Mouse (Mus musculus) cerebellum, adult 11-12 months (tissue): ENCODE measurements at regions not wholly inside any gene's neighbourhood (a gene's known extent, or its start where the extent isn't known, plus 50 kb on each side); places are given as distances from the start of the nearest gene placed in this dataset.
"Not testable (repeated sequence)": the region's sequence is repeated elsewhere in the genome, so short reads cannot be mapped to it uniquely, and the experiment has no call there.

ENCODE experiments used
- DNase-seq: peaks from one replicate; pipeline ENCODE4 v3.0.0; 2022

DNA sequence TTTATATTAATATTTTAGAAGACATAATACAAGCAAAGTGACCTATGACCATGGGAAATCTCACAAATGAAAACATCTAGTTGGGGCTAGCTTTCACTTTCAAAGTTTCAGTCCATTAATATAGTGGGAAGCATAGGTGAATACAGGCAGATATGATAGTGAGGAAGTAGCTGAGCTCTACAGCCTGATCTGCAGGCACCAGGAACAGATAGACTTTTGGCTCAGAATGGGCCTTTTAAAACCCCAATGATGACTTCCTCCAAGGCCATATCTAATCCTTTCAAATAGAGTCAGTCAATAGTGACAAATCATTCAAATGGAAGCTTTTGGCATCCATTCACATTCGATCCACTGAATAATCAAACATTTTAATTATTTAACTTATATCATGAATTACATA is 581.6 kb upstream of the Pcdh17 start:
- DNase-seq: no peak

DNA sequence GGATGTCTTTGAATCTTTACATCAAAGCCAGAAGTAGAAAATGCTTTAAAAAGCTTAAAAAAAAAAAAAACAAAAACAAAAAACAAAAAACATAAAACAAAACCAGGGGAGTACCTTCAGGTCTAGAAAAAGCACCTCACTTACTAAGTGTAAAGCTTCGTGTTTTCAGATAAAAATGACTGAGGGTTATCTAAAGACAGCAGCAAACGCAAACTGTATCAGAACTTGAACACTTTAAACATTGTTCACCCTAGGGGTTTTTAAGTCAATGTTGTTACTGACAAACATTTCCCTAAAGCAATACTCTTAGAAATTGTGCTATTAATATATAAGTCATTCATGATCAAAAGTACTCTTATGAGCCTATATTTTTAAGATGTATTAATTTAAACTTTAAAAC is 580.7 kb upstream of the Pcdh17 start:
- DNase-seq: no peak

DNA sequence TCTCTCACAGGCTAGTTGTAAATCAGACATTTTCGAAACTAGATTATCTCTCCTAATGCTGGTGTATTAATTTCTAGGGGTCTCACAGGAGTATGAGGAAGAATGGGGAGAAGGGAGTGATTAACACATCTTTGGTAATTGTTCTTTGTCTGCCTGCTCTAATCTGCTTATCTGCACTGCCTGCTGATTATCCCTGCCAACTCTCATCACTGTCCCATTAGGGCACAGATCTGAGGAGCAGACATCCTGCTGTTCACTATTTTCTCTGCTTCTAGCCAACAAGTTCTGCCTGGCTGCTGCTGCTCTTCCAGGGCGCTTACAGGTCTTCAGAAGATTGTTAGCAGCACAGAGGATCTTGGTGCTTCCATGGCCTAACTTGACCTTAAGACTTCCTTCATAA is 557.0 kb upstream of the Pcdh17 start:
- no peak for DNase-seq

DNA sequence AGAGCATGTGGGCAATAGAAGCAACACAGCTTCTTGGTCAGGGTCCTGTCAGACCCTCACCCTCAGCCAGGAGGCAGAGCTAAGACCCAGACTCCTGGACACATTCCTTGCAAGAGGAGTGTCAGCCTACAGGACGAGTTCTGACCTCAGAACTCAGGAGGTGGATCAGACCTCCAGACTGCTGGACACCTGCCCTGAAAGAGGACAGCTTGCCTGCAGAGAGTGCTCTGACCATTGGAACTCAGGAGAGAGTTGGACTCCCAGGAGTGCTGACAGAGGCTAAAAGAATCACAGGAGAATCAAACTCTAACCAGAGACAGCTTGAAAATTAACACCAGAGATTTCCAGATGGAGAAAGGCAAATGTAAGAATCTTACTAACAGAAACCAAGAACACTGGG is 542.7 kb upstream of the Pcdh17 start:
- DNase-seq: not testable (repeated sequence)

DNA sequence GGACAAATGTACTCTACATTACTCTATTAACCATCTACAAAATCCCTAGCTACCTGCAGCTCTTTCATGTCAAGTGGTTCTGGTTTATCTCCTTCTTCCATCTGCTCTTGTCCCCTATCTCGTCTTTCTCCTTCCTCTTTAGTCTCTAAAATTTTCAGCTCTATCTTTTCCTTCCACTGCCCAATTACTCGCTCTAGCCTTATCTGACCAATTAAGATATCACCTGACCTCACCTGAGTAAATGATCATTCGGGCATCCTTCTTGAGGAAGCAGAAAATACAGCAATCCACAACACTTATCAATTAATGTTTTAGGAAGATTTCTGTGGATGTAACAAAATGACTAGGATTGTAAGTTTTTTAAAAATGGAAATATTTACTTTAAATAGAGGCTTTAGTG is 500.3 kb upstream of the Pcdh17 start:
- DNase-seq: no peak

DNA sequence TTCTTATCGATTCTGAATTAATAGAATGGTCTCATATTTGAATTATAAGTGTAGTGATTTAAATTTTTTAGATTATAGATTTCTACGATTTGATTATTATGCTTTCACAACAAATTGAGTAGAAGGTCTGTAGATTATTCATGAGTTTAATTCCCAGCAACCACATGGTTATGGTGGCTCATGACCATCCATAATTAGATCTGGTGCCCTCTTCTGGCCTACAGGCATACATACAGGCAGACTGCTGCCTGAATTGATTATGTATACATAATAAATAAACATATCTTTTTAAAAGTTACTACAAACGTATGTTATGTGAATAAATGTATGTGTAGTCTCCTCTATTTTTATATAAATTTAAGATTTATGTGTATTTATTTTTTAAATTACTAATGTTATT is 499.2 kb upstream of the Pcdh17 start:
- DNase-seq: no peak

DNA sequence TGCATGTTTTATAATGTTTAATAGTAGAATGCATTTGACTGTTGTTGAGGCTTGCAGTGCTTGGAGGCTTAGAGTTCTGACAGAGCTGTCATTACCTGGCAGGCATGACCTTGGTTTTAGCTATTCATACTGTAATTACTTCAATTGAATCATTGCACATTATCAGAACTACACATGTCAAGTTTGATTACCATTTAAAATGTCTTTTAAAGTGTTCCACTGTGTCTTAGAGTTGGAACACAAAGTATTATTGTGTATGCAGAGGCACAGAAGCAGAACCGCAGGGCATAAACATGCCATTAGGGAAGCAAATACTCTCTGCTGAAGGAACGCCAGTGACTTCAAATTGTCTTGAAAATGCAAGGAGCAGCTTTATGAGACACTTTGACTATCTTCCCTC is 493.7 kb upstream of the Pcdh17 start:
- DNase-seq: no peak

DNA sequence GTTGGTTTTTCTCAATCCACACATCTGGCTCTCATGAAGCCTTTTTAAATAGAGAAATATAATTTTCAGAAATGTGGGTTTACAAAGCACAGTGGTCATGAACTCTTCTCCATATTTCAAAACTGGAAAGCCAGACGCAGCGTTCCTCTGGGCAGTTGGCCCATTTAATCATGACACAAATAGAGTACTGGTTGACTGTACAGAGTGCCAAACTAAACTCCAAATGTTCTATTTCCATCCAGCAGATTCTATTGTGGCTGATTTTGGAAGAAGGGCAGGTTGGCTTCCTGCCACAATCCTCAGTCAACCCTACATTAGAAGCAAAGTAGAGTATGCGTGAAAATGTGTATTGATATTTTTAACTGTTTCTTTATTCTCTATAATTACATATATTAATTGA is 484.3 kb upstream of the Pcdh17 start:
- DNase-seq: peak; percentile 16

DNA sequence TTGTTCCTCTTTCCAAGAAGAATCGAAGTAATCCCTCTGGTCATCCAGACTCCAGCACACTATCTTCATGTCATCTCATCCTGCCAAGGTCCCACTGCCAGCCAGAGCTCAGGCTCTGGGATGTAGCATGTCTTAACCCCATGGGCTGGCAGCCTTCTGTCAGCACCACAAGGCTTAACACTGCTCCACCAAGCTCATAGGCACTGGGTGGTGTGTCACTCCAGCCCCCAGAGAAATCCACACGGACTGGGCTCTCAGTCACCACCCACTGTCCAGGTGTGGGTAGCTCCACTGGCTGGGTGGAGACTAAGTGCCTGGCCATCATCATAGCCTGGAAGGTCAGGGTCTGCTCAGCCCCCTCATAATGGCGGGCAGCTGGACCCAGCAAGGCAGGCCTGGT is 459.8 kb upstream of the Pcdh17 start:
- DNase-seq: no peak
